Mouse (Mus musculus) small intestine, adult 10 weeks (tissue): ENCODE data around the gene Gm20219. TPM values are rescaled to one million over a fixed set of nuclear protein-coding genes. Genes with fewer than 3 reads are reported as not detected.

ENCODE experiments used
- polyA plus RNA-seq: library from polyadenylated mRNA; stranded (reverse); fragments of 350-450 nt; fragmentation: Illumina TruSeq; extraction: RNeasy Lipid Tissue Mini Kit (QIAGEN cat#74804); gene quantifications from one replicate; pipeline ENCODE4 v1.2.3, GENCODE M21; 2014; ENCODE audit warnings: low replicate concordance

Gene Gm20219
- polyA plus RNA-seq = 0.45 TPM

GRCm38 (mm10) chr17:56554122-56554551 lies at the start of gene Gm20219:
Gene Gm20219, minus strand, starts transcription at chr17:56554387.

GRCm38 (mm10) chr17:56584257-56585130 lies 30.3 kb upstream of the Gm20219 start, which contains the start of the genes Safb2 and Safb:
Gene Safb2, minus strand, starts transcription at chr17:56584585.
Gene Safb, plus strand, starts transcription at chr17:56584825.

GRCm38 (mm10) chr17:56512310-56512709 lies 41.9 kb downstream of the Gm20219 start, which contains the start of gene Znrf4:
Gene Znrf4, minus strand, starts transcription at chr17:56512431.

Other genes starting within 250 kb of the Gm20219 start
- 0.52 TPM for gene Kdm4b, start 228.3 kb downstream of the Gm20219 start, polyA plus RNA-seq
- gene Ptprs, start 77.9 kb downstream of the Gm20219 start, polyA plus RNA-seq = 0.37 TPM
- gene Znrf4, start 42.0 kb downstream of the Gm20219 start, polyA plus RNA-seq = not detected
- gene Safb2, start 30.2 kb upstream of the Gm20219 start, polyA plus RNA-seq = 33.0 TPM
- gene Safb, start 30.4 kb upstream of the Gm20219 start, polyA plus RNA-seq = 8.7 TPM
- gene 2410015M20Rik, start 55.4 kb upstream of the Gm20219 start, polyA plus RNA-seq = 1.7 TPM
- not detected for gene Rpl36, start 59.0 kb upstream of the Gm20219 start, polyA plus RNA-seq
- 1.2 TPM for gene Lonp1, start 72.5 kb upstream of the Gm20219 start, polyA plus RNA-seq
- 0.26 TPM for gene Catsperd, start 73.8 kb upstream of the Gm20219 start, polyA plus RNA-seq
- gene Ranbp3, start 118.9 kb upstream of the Gm20219 start, polyA plus RNA-seq = 0.89 TPM
- not detected for gene Ndufa11, start 163.4 kb upstream of the Gm20219 start, polyA plus RNA-seq
- 3.3 TPM for gene Vmac, start 163.6 kb upstream of the Gm20219 start, polyA plus RNA-seq
- gene Nrtn, start 203.1 kb upstream of the Gm20219 start, polyA plus RNA-seq = not detected
- gene Dus3l, start 210.4 kb upstream of the Gm20219 start, polyA plus RNA-seq = 1.4 TPM
- not detected for gene Prr22, start 215.9 kb upstream of the Gm20219 start, polyA plus RNA-seq